Mouse (Mus musculus): ENCODE data around the gene Iqgap3. TPM values are rescaled to one million over a fixed set of nuclear protein-coding genes. Genes with fewer than 3 reads are reported as not detected.
A peak's percentile ranks its signal among the peaks of the same experiment; 100 is the strongest.

Iqgap3 gene
- total RNA-seq, 2 experiments from 2014 or later: 0.16 to 0.30 TPM

GRCm38 (mm10) chr3:88137821-88138220 lies 56.0 kb downstream of the Iqgap3 start:
- no peak for DNase-seq (ENCODE audit: low spot score in 2 of 2)

- peak; percentile 97 to 98 for DNase-seq (ENCODE audit: low spot score in 2 of 2)
These were observed 56.8 kb downstream of the Iqgap3 start for GRCm38 (mm10) chr3:88138336-88139242.

- peak; percentile 63 to 83 for DNase-seq (ENCODE audit: low spot score in 2 of 2)
These were observed 57.7 kb downstream of the Iqgap3 start for GRCm38 (mm10) chr3:88139243-88140177.

GRCm38 (mm10) chr3:88140178-88140902 lies 58.6 kb downstream of the Iqgap3 start:
- no peak for DNase-seq (ENCODE audit: low spot score in 2 of 2)

- DNase-seq (ENCODE audit: low spot score in 2 of 2): no peak
These were observed 59.2 kb downstream of the Iqgap3 start for GRCm38 (mm10) chr3:88140903-88141430.

GRCm38 (mm10) chr3:88141439-88141786 lies 59.6 kb downstream of the Iqgap3 start:
- no peak for DNase-seq (ENCODE audit: low spot score in 2 of 2)

GRCm38 (mm10) chr3:88141787-88142523 lies 60.2 kb downstream of the Iqgap3 start, which contains the start of gene Mef2d:
Mef2d (plus strand) TSS chr3:88142372.
- peak; percentile 94 to 95 for DNase-seq (ENCODE audit: low spot score in 2 of 2)

GRCm38 (mm10) chr3:88142546-88142915 lies 60.8 kb downstream of the Iqgap3 start:
- DNase-seq (ENCODE audit: low spot score in 2 of 2): peak in 1 of 2 experiments; percentile 51

- DNase-seq (ENCODE audit: low spot score in 2 of 2): peak; percentile 63 to 75
These were observed 61.4 kb downstream of the Iqgap3 start for GRCm38 (mm10) chr3:88142916-88143771.

- DNase-seq (ENCODE audit: low spot score in 2 of 2): peak; percentile 46 to 62
These were observed 62.3 kb downstream of the Iqgap3 start for GRCm38 (mm10) chr3:88143961-88144486.

GRCm38 (mm10) chr3:88144648-88145410 lies 63.1 kb downstream of the Iqgap3 start:
- no peak for DNase-seq (ENCODE audit: low spot score in 2 of 2)

GRCm38 (mm10) chr3:88145411-88145782 lies 63.6 kb downstream of the Iqgap3 start:
- DNase-seq (ENCODE audit: low spot score in 2 of 2): no peak

- no peak for DNase-seq (ENCODE audit: low spot score in 2 of 2)
These were observed 64.2 kb downstream of the Iqgap3 start for GRCm38 (mm10) chr3:88145952-88146351.

- DNase-seq (ENCODE audit: low spot score in 2 of 2): no peak
These were observed 64.8 kb downstream of the Iqgap3 start for GRCm38 (mm10) chr3:88146376-88147112.

- no peak for DNase-seq (ENCODE audit: low spot score in 2 of 2)
These were observed 65.7 kb downstream of the Iqgap3 start for GRCm38 (mm10) chr3:88147444-88147843.

GRCm38 (mm10) chr3:88147866-88148265 lies 66.1 kb downstream of the Iqgap3 start:
- DNase-seq (ENCODE audit: low spot score in 2 of 2): no peak

- no peak for DNase-seq (ENCODE audit: low spot score in 2 of 2)
These were observed 66.6 kb downstream of the Iqgap3 start for GRCm38 (mm10) chr3:88148354-88148753.

Measured in left cerebral cortex, adult 18-20 months (tissue).